Mouse (Mus musculus) ES-Bruce4 (cell line): Measurements from ENCODE around the gene Hipk2.
A peak's percentile ranks its signal among the peaks of the same experiment; 100 is the strongest.

Source experiments
- CTCF ChIP-seq: IDR thresholded peaks from one replicate; pipeline ENCODE4 v1.8.1; 2011; ENCODE audit warnings: low read depth, low read length
- EP300 ChIP-seq: IDR thresholded peaks from 2 replicates; pipeline ENCODE4 v1.6.1; 2011; ENCODE audit warnings: low read depth, low read length; ENCODE audit not compliant: insufficient read depth
- POLR2A ChIP-seq: IDR thresholded peaks from one replicate; pipeline ENCODE4 v1.8.1; 2011; ENCODE audit warnings: low read length; ENCODE audit not compliant: insufficient read depth

DNA sequence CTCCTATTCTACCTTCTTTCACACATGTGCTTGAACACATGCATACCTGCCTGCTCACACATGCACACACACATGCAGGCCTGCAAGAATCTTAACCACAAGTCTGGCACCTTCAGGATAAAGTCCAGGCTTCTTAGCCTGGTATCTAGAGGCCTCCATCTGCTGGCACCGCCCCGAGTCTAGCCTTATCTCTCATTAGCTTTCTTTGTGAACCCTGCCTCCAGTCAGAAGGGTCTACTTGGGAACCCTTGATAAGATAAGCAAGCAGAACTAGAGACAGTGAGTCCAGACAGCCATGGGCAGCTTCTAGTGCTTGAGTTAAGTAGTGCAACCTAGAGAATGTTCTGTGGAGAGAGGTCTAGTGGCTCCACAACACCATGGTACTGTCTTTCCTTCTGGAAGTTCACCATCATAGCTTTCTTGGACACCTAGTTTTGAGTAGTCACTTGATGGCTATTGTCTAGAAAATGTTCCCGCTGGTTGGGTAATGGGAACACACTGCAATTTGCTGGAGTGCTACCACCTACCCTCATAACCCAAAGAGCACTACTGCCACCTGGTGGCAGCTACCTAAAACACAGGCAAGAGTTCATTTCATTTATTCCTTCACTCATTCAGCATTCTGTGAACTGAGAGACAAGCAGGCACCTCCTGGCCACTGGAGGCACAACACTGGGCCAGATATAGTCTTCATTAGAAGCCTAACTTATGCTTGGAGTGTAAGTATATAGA lies 35.0 kb upstream of the Hipk2 start:
- TF ChIP-seq CTCF (peak; percentile 54), EP300 (no peak), POLR2A (no peak)
